Mouse (Mus musculus): ENCODE results near the gene Myo3b. TPM values are rescaled to one million over a fixed set of nuclear protein-coding genes. Genes with fewer than 3 reads are reported as not detected.

The Myo3b gene
- polyA plus RNA-seq, 1 experiment from 2014 or later, result 0.36 TPM

DNA sequence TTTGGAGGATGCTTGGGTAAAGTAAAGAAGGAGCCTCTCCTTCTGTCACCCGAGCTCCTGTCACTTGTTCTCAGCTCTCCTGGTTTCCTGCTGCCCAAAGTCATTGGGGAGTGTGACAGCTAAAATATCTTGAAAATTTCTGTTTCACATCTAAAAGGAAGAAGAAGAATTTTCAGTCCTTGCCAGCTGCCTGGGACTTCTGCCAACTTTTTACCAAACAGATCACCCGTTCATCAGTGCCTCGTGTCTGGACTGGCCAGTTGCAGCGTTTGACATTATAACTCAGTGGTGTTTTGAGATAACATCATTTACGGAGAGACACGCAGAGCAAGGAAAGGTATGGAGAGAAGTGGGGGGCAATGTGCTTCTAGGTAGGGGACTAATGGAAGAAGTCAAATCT lies 20.7 kb upstream of the Myo3b start:
- Histone ChIP-seq H3K9me3 (replicated peaks; ENCODE audit: control insufficient read depth, low read length) (no peaks in the 10 kb centered on the region), H3K4me1 (ENCODE audit: control insufficient read depth, insufficient read depth, low read length) (no peaks in the 10 kb centered on the region), H3K4me2 (ENCODE audit: low read depth, low read length) (no peak overlapping the region), H3K27ac (ENCODE audit: low read length) (no peak overlapping the region), H3K4me3 (replicated peaks; ENCODE audit: low read length) (no peak overlapping the region), H3K9ac (ENCODE audit: low read length) (no peak overlapping the region), H3K36me3 (ENCODE audit: control insufficient read depth, insufficient read depth, low read length) (no peaks in the 10 kb centered on the region), H3K27me3 (ENCODE audit: control insufficient read depth, insufficient read depth, low read length) (no peaks in the 10 kb centered on the region)
- no peak for ATAC-seq (ENCODE audit: insufficient read depth, low FRiP score)
- WGBS, result 41% methylated on average over 6 of the region's 6 CpGs

DNA sequence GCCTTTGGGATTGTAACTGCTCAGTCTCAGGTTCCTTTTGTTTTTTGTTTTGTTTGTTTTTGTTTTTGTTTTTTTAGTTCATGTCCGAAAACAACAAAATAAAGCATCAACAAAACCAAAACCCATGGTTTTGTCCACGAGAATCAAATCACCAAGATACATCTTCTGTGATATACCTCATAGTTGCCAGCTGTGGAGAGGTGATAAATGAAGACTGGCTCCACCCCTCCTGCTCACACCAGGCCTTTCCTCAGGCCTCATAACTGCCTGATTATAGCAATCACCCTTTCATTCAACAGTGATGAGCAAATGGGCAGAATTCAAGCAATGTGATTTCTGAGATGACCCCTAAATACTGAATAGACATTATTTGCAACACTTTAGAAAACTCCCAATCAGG lies 14.5 kb upstream of the Myo3b start:
- H3K4me2 ChIP-seq (ENCODE audit: low read depth, low read length), result no peak overlapping the region

DNA sequence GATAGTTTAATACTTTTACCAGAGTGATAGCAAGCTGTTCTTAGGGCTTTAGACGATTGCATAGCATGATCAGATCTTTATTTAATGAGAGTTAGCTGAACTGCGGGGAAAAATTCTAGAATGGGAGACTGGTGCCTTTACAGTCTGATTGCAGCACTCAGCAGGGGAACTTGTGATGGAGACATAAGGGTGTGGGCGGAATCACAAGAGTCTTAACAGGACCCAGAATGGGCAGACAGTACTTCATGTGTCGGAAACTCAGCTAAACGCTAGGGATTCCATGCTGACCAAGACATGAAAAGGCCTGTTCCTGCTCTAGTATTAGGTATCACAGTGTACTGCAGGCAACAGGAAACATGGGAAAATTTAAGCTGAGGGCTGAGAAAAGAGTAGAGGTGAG lies 13.2 kb upstream of the Myo3b start:
- H3K9me3 ChIP-seq (replicated peaks; ENCODE audit: control insufficient read depth, low read length), result 0 out of 2 replicates have a peak, but pooled peaks cover 4% of the 10 kb centered on the region
- no peaks in the 10 kb centered on the region for H3K4me1 ChIP-seq (ENCODE audit: control insufficient read depth, insufficient read depth, low read length)
- H3K36me3 ChIP-seq (ENCODE audit: control insufficient read depth, insufficient read depth, low read length), result no peaks in the 10 kb centered on the region
- no peak overlapping the region for H3K9ac ChIP-seq (ENCODE audit: low read length)
- no peaks in the 10 kb centered on the region for H3K27me3 ChIP-seq (ENCODE audit: control insufficient read depth, insufficient read depth, low read length)
- no peak overlapping the region for H3K4me3 ChIP-seq (replicated peaks; ENCODE audit: low read length)
- H3K4me2 ChIP-seq (ENCODE audit: low read depth, low read length), result no peak overlapping the region
- no peak overlapping the region for H3K27ac ChIP-seq (ENCODE audit: low read length)
- no peak for ATAC-seq (ENCODE audit: insufficient read depth, low FRiP score)
- WGBS, result 89% methylated on average over 5 of the region's 5 CpGs

More for the DNA sequence above, 14.5 kb upstream of the Myo3b start:
- ATAC-seq (ENCODE audit: insufficient read depth, low FRiP score), result no peak
- 91% methylated on average over 2 of the region's 2 CpGs for WGBS
- Histone ChIP-seq H3K27me3 (ENCODE audit: control insufficient read depth, insufficient read depth, low read length) (no peaks in the 10 kb centered on the region), H3K36me3 (ENCODE audit: control insufficient read depth, insufficient read depth, low read length) (no peaks in the 10 kb centered on the region), H3K4me3 (replicated peaks; ENCODE audit: low read length) (no peak overlapping the region), H3K9ac (ENCODE audit: low read length) (no peak overlapping the region), H3K27ac (ENCODE audit: low read length) (no peak overlapping the region), H3K9me3 (replicated peaks; ENCODE audit: control insufficient read depth, low read length) (0 out of 2 replicates have a peak, but pooled peaks cover 4% of the 10 kb centered on the region), H3K4me1 (ENCODE audit: control insufficient read depth, insufficient read depth, low read length) (no peaks in the 10 kb centered on the region)

DNA sequence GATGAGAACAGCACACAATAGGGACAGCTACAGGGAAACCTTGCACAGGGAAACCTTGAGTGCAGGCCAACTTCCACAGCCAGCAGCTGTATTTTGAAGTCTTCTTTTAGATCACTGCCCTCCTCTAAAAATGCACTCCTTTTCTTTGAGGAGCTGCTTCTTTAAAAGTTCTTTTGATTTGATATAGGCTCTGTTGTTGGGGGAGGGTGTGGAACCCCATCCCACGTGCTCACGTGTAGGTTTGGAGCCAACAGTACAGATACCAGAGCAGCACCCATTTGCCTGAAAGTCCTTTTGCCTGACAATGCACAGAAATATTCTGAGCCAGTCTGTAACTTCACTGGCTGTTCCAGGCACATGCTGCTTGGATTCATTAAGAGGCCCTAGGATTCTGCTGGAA lies 7.5 kb upstream of the Myo3b start:
- no peak for ATAC-seq (ENCODE audit: insufficient read depth, low FRiP score)
- Histone ChIP-seq H3K4me3 (replicated peaks; ENCODE audit: low read length) (no peak overlapping the region), H3K27me3 (ENCODE audit: control insufficient read depth, insufficient read depth, low read length) (no peaks in the 10 kb centered on the region), H3K4me1 (ENCODE audit: control insufficient read depth, insufficient read depth, low read length) (no peaks in the 10 kb centered on the region), H3K36me3 (ENCODE audit: control insufficient read depth, insufficient read depth, low read length) (no peaks in the 10 kb centered on the region), H3K4me2 (ENCODE audit: low read depth, low read length) (no peak overlapping the region), H3K9me3 (replicated peaks; ENCODE audit: control insufficient read depth, low read length) (0 out of 2 replicates have a peak, but pooled peaks cover 4% of the 10 kb centered on the region), H3K27ac (ENCODE audit: low read length) (no peak overlapping the region), H3K9ac (ENCODE audit: low read length) (no peak overlapping the region)
- 76% methylated on average over 2 of the region's 2 CpGs for WGBS

DNA sequence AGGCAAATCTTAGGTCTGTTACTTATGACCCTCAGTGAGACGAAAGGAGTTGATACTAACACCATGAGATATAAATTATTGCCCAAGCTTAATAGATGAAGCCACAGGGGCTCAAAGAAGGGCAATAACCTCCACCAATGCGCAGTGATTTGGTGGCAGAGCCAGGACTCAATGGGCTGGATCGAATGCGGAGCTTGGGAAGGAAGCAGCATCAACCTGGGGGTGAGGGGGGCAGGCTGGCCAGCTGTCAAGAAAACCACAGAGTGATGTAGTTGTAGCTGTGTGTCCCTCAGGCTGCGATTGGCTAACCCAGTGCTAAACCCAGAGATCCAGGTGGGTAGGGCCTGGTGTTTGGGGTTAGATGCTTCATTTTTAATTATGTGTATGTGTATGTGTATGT lies 4.0 kb upstream of the Myo3b start:
- no peaks in the 10 kb centered on the region for H3K27me3 ChIP-seq (ENCODE audit: control insufficient read depth, insufficient read depth, low read length)
- H3K4me3 ChIP-seq (replicated peaks; ENCODE audit: low read length), result no peak overlapping the region
- no peak for ATAC-seq (ENCODE audit: insufficient read depth, low FRiP score)
- H3K27ac ChIP-seq (ENCODE audit: low read length), result no peak overlapping the region
- H3K4me1 ChIP-seq (ENCODE audit: control insufficient read depth, insufficient read depth, low read length), result no peaks in the 10 kb centered on the region
- 73% methylated on average over 5 of the region's 5 CpGs for WGBS
- H3K36me3 ChIP-seq (ENCODE audit: control insufficient read depth, insufficient read depth, low read length), result no peaks in the 10 kb centered on the region
- H3K9me3 ChIP-seq (replicated peaks; ENCODE audit: control insufficient read depth, low read length), result no peaks in the 10 kb centered on the region
- no peak overlapping the region for H3K9ac ChIP-seq (ENCODE audit: low read length)
- H3K4me2 ChIP-seq (ENCODE audit: low read depth, low read length), result no peak overlapping the region

DNA sequence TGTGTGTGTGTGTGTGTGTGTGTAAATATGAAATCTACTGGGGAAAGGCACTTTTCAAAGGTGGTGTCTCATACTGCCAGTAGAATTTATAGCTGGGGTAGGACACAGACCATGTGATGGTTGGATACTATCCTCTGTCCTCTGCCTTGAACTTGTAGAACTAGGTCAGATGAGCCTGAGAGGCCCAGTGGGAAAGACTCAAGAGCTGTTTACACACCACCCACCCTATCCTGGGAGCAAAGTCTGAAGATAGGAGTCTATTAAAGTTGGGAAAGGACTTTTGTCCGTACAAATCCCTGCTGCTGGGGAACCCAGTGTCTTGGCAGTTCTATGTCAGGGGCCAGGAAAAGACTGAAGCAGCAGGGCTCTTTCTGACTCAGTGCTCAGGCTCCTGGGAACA lies 3.6 kb upstream of the Myo3b start:
- Histone ChIP-seq H3K4me3 (replicated peaks; ENCODE audit: low read length) (no peak overlapping the region), H3K4me1 (ENCODE audit: control insufficient read depth, insufficient read depth, low read length) (no peaks in the 10 kb centered on the region), H3K36me3 (ENCODE audit: control insufficient read depth, insufficient read depth, low read length) (no peaks in the 10 kb centered on the region), H3K27me3 (ENCODE audit: control insufficient read depth, insufficient read depth, low read length) (no peaks in the 10 kb centered on the region), H3K9ac (ENCODE audit: low read length) (no peak overlapping the region), H3K27ac (ENCODE audit: low read length) (no peak overlapping the region), H3K9me3 (replicated peaks; ENCODE audit: control insufficient read depth, low read length) (no peaks in the 10 kb centered on the region), H3K4me2 (ENCODE audit: low read depth, low read length) (no peak overlapping the region)
- WGBS, result 50% methylated on average over 1 of the region's 1 CpGs
- peak; percentile 58; the same call in 1 of the 2 replicates for ATAC-seq (ENCODE audit: insufficient read depth, low FRiP score)

DNA sequence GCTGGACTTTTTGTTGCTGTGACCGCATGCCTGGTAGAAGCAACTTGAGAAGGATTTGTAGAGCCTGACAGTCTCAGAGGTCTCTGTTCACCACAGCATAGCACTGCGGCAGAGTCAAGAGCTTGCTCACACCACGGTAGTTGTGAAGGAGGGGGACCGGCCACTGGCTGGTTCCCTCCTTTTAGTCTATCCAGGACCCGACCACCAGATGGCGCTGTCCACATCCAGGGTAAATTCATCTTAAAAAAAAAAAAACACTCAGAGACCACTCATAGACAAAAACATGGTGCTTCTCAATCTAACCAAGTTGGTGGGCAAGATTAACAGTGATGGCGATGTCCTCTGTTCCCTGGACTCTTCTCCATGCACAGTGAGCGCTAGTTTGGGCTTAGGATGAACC lies 1.7 kb upstream of the Myo3b start:
- Histone ChIP-seq H3K4me1 (ENCODE audit: control insufficient read depth, insufficient read depth, low read length) (no peaks in the 10 kb centered on the region), H3K9ac (ENCODE audit: low read length) (no peak overlapping the region), H3K4me2 (ENCODE audit: low read depth, low read length) (no peak overlapping the region), H3K27me3 (ENCODE audit: control insufficient read depth, insufficient read depth, low read length) (no peaks in the 10 kb centered on the region), H3K4me3 (replicated peaks; ENCODE audit: low read length) (no peak overlapping the region), H3K27ac (ENCODE audit: low read length) (no peak overlapping the region), H3K9me3 (replicated peaks; ENCODE audit: control insufficient read depth, low read length) (no peaks in the 10 kb centered on the region), H3K36me3 (ENCODE audit: control insufficient read depth, insufficient read depth, low read length) (no peaks in the 10 kb centered on the region)
- 76% methylated on average over 8 of the region's 8 CpGs for WGBS
- ATAC-seq (ENCODE audit: insufficient read depth, low FRiP score), result no peak

DNA sequence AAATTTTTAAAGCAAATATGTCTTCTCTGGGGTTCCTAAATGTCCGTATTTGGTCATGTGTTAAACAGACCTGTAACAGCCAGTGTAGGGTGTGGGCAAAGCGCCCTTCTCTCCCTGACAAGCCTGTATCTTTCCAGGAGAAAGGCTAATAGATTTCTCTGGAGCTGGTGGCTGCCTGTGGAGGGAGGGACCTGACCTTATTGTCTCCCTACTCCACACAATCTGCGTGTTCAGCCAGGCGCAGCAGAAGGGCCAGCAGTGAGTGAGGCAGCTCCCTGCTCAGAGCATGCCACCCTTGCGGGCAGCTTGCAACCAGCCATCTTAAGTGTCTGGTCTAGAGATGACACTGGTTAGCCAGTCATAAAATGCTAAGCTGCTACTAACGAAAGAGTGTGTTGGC lies 5.5 kb downstream of the Myo3b start:
- Histone ChIP-seq H3K9me3 (replicated peaks; ENCODE audit: control insufficient read depth, low read length) (no peaks in the 10 kb centered on the region), H3K4me2 (ENCODE audit: low read depth, low read length) (no peak overlapping the region), H3K27me3 (ENCODE audit: control insufficient read depth, insufficient read depth, low read length) (no peaks in the 10 kb centered on the region), H3K27ac (ENCODE audit: low read length) (no peak overlapping the region), H3K36me3 (ENCODE audit: control insufficient read depth, insufficient read depth, low read length) (no peaks in the 10 kb centered on the region), H3K4me3 (replicated peaks; ENCODE audit: low read length) (no peak overlapping the region), H3K9ac (ENCODE audit: low read length) (no peak overlapping the region), H3K4me1 (ENCODE audit: control insufficient read depth, insufficient read depth, low read length) (no peaks in the 10 kb centered on the region)
- 61% methylated on average over 6 of the region's 6 CpGs for WGBS
- no peak for ATAC-seq (ENCODE audit: insufficient read depth, low FRiP score)

DNA sequence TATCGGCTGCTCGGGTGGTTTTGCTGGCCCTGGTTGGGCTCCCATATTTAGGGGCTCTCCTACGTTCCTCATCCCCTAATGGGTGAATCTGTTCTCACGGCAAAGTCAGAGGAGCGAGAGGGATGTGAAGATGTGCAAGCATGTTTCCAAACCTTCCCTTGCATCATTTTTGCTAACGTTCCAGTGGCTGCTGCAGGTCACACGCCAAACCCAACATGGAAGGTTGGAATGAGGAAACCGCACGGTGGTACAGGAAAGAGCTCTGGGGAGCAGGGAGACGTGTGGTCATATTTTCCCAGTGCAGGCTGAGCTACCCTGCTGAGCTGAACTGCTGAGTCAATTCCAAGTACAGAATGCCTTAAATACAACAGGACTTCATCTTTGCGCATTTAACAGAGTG lies 8.9 kb downstream of the Myo3b start:
- ATAC-seq (ENCODE audit: insufficient read depth, low FRiP score), result no peak
- no peak overlapping the region for H3K9ac ChIP-seq (ENCODE audit: low read length)
- no peaks in the 10 kb centered on the region for H3K9me3 ChIP-seq (replicated peaks; ENCODE audit: control insufficient read depth, low read length)
- H3K27me3 ChIP-seq (ENCODE audit: control insufficient read depth, insufficient read depth, low read length), result no peaks in the 10 kb centered on the region
- no peak overlapping the region for H3K4me3 ChIP-seq (replicated peaks; ENCODE audit: low read length)
- no peak overlapping the region for H3K4me2 ChIP-seq (ENCODE audit: low read depth, low read length)
- no peak overlapping the region for H3K27ac ChIP-seq (ENCODE audit: low read length)
- no peaks in the 10 kb centered on the region for H3K4me1 ChIP-seq (ENCODE audit: control insufficient read depth, insufficient read depth, low read length)
- WGBS, result 83% methylated on average over 11 of the region's 11 CpGs
- H3K36me3 ChIP-seq (ENCODE audit: control insufficient read depth, insufficient read depth, low read length), result no peaks in the 10 kb centered on the region

DNA sequence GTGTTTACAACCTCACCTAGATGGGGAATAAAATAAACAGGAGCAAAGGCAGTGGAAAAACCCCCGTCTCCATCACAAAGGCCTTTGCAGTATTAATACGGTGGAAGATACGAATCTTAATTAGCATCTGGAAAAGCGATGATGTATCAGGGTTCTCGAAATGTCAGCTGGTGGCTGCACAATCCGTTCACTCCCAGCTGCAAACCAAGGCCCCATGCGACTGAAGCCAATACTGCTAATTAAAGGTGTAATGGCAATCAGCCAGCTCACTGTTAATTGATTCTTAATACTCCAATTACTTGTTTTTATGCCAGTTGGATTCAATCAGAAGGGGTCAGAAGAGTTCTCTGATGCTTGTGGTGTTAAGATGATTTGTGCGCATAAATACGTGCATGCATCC lies 14.9 kb downstream of the Myo3b start:
- no peak overlapping the region for H3K4me2 ChIP-seq (ENCODE audit: low read depth, low read length)

More for the DNA sequence above, 14.9 kb downstream of the Myo3b start:
- no peak overlapping the region for H3K4me3 ChIP-seq (replicated peaks; ENCODE audit: low read length)
- H3K4me1 ChIP-seq (ENCODE audit: control insufficient read depth, insufficient read depth, low read length), result no peaks in the 10 kb centered on the region
- H3K36me3 ChIP-seq (ENCODE audit: control insufficient read depth, insufficient read depth, low read length), result no peaks in the 10 kb centered on the region
- H3K9ac ChIP-seq (ENCODE audit: low read length), result no peak overlapping the region
- no peak for ATAC-seq (ENCODE audit: insufficient read depth, low FRiP score)
- 85% methylated on average over 9 of the region's 9 CpGs for WGBS
- H3K27ac ChIP-seq (ENCODE audit: low read length), result no peak overlapping the region
- no peaks in the 10 kb centered on the region for H3K9me3 ChIP-seq (replicated peaks; ENCODE audit: control insufficient read depth, low read length)
- H3K27me3 ChIP-seq (ENCODE audit: control insufficient read depth, insufficient read depth, low read length), result no peaks in the 10 kb centered on the region
